ENCODE assay signal across 23 mouse cellular contexts in the genomic region with DNA sequence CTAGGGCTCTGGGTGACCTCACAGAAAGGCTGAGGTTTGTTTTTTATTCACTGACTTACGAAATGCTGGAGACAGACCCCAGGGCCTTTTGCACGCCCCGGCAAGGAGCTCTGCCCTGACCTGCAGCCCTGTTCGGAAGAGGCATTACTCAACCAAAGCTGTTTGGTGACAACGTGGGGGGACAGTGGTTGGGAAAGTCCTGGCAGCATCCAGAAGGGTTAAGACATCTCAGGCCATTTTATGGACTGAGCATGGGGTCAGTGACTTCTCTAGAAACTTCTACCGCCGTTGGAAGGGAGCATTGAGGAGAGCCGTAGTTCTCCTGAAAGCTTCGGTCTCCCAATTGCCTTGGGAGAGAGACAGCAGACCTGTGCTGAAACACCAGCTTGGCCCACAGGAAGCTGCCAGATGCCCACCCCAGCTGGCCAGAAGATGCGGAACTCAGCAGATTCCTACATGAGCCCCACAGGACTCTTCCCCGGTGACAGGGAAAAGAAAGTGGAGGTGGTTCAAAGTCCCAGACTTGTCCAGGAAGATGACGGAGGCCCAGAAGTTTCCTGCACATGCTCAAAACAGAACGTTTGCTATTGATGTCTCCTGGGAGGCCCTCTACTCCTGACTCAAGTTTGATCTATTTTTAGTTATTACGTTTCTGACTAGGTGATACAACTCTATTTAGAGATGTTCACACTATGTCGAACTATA. TPM values are rescaled to one million over a fixed set of nuclear protein-coding genes. Genes with fewer than 3 reads are reported as not detected.
DNase-seq lines count a peak whose midpoint lies in the region.
"Had no signal": no experiment of that assay in that cellular context is flagged by ENCODE, and none has a peak within 500 bp of the region (broad histone marks: within the 10 kb centered on the region; RNA-seq: fewer than 3 reads in every experiment).

No protein-coding gene starts in this region.

- 66% methylated on average over 15 of the region's 15 CpGs for WGBS in heart, embryonic 10.5 days
- WGBS in limb, embryonic 10.5 days = 83% methylated on average over 15 of the region's 15 CpGs

- no peak for DNase-seq in heart, embryonic 10.5 days (ENCODE audit: low spot score)
- DNase-seq in heart, postnatal 4 days = no peak
- DNase-seq in lung, adult 18-20 months = peak; percentile 48 to 59
- DNase-seq in lung, postnatal 14 days = no peak
- DNase-seq in limb, embryonic 10.5 days (ENCODE audit: low spot score) = no peak
- DNase-seq in lung, postnatal 36 days = peak; percentile 44
- DNase-seq in left cerebral cortex, adult 9 months (ENCODE audit: low spot score in 2 of 2) = no peak
- DNase-seq: B cell, adult 2 months; cerebellum, adult 9-10 months; cerebellum, postnatal 36 days; gastrocnemius, postnatal 36 days; heart, postnatal 14 days; left cerebral cortex, postnatal 4 days; thymus, adult 2 months; thymus, postnatal 36 days had no signal

- H3K9me3 ChIP-seq in heart, embryonic 10.5 days = no peaks in the 10 kb centered on the region
- H3K9me3 ChIP-seq in limb, embryonic 10.5 days (replicated peaks) = no peaks in the 10 kb centered on the region
- H3K9me3 ChIP-seq: hindbrain, embryonic 12.5 days; intestine, embryonic 15.5 days; limb, embryonic 15.5 days; lung, embryonic 15.5 days; neural tube, embryonic 13.5 days had no signal

- H3K27me3 ChIP-seq in heart, embryonic 10.5 days (ENCODE audit: insufficient read depth, poor library complexity, severe bottlenecking) = peaks cover 57% of the 10 kb centered on the region
- no peaks in the 10 kb centered on the region for H3K27me3 ChIP-seq in limb, embryonic 10.5 days (ENCODE audit: low read depth, poor library complexity, severe bottlenecking)
- H3K27me3 ChIP-seq: hindbrain, embryonic 12.5 days; intestine, embryonic 15.5 days; limb, embryonic 15.5 days; lung, embryonic 15.5 days; neural tube, embryonic 13.5 days had no signal

- no peak overlapping the region for H3K4me3 ChIP-seq in heart, embryonic 10.5 days
- H3K4me3 ChIP-seq in limb, embryonic 10.5 days = no peak overlapping the region
- H3K4me3 ChIP-seq: hindbrain, embryonic 12.5 days; intestine, embryonic 15.5 days; limb, embryonic 15.5 days; lung, embryonic 15.5 days; myocyte; neural tube, embryonic 13.5 days had no signal

- peak overlapping the region; percentile 65; the same call in 1 of the 2 replicates for H3K27ac ChIP-seq in heart, embryonic 10.5 days
- H3K27ac ChIP-seq in limb, embryonic 10.5 days = peak overlapping the region; percentile 79; the same call in 1 of the 2 replicates
- H3K27ac ChIP-seq: hindbrain, embryonic 12.5 days; hindbrain, postnatal 0 days; intestine, embryonic 15.5 days; limb, embryonic 15.5 days; liver, embryonic 14.5 days; lung, embryonic 15.5 days; neural tube, embryonic 13.5 days had no signal

- no peaks in the 10 kb centered on the region for H3K36me3 ChIP-seq in heart, embryonic 10.5 days
- no peaks in the 10 kb centered on the region for H3K36me3 ChIP-seq in limb, embryonic 10.5 days
- H3K36me3 ChIP-seq: hindbrain, embryonic 12.5 days; intestine, embryonic 15.5 days; limb, embryonic 15.5 days; lung, embryonic 15.5 days; neural tube, embryonic 13.5 days had no signal

- peaks cover 65% of the 10 kb centered on the region for H3K4me1 ChIP-seq in heart, embryonic 10.5 days
- peaks cover 88% of the 10 kb centered on the region for H3K4me1 ChIP-seq in limb, embryonic 10.5 days

RNA-seq across cellular contexts. Expression of a gene that starts 14.2 kb away (rescaled TPM):
- 1.3 and 3.3 TPM in 2 replicates for polyA plus RNA-seq in heart, embryonic 10.5 days (2016; fragmentation: Nextera tagmentation; extraction: Ambion mirVana)
- 10 to 100 TPM; 12.6 to 14.6 TPM for total RNA-seq in heart, postnatal 4 days (2021)
- polyA plus RNA-seq in limb, embryonic 10.5 days (2016; fragmentation: Nextera tagmentation; extraction: Ambion mirVana) = 2.3 and 3.4 TPM in 2 replicates

Comparison
In these comparisons a context has a peak if more than half of its experiments do, and no peak if none do; other contexts are left out.
1. DNase-seq: peak in lung, adult 18-20 months (2 of 2) and lung, postnatal 36 days (single experiment); none in heart, embryonic 10.5 days (single experiment), heart, postnatal 4 days (single experiment), lung, postnatal 14 days (single experiment), limb, embryonic 10.5 days (single experiment) and left cerebral cortex, adult 9 months (0 of 2).